In genomic region chr5:111925757-111926156, GRCm38 (mm10) we compare ENCODE assay signal across 27 mouse cellular contexts.
DNase-seq lines count a peak whose midpoint lies in the region; ATAC-seq lines count a peak whose summit lies in the region.
"Had no signal": no experiment of that assay in that cellular context is flagged by ENCODE, and none has a peak within 500 bp of the region (broad histone marks: within the 10 kb centered on the region; RNA-seq: fewer than 3 reads in every experiment).

No protein-coding gene starts in this region.

- no peaks in the 10 kb centered on the region for H3K36me3 ChIP-seq in forebrain, embryonic 14.5 days (ENCODE audit: control insufficient read depth, insufficient read depth, low read length)
- no peaks in the 10 kb centered on the region for H3K36me3 ChIP-seq in forebrain, embryonic 11.5 days (ENCODE audit: control insufficient read depth, insufficient read depth, low read length)
- H3K36me3 ChIP-seq in forebrain, embryonic 15.5 days, result no peaks in the 10 kb centered on the region
- H3K36me3 ChIP-seq in hindbrain, embryonic 14.5 days (replicated peaks; ENCODE audit: control insufficient read depth, insufficient read depth), result no peaks in the 10 kb centered on the region
- H3K36me3 ChIP-seq in midbrain, embryonic 16.5 days (ENCODE audit: control insufficient read depth, insufficient read depth, low read length), result no peaks in the 10 kb centered on the region
- H3K36me3 ChIP-seq: limb, embryonic 12.5 days; liver, embryonic 15.5 days; neural tube, embryonic 12.5 days had no signal

- H3K4me2 ChIP-seq in forebrain, embryonic 14.5 days (ENCODE audit: low read length), result no peak overlapping the region
- H3K4me2 ChIP-seq in forebrain, embryonic 11.5 days (ENCODE audit: low read depth, low read length, severe bottlenecking), result no peak overlapping the region
- no peak overlapping the region for H3K4me2 ChIP-seq in forebrain, embryonic 15.5 days (replicated peaks)
- no peak overlapping the region for H3K4me2 ChIP-seq in hindbrain, embryonic 14.5 days (replicated peaks)
- H3K4me2 ChIP-seq in midbrain, embryonic 16.5 days (ENCODE audit: low read length), result no peak overlapping the region
- H3K4me2 ChIP-seq: heart, embryonic 11.5 days; limb, embryonic 12.5 days; liver, embryonic 15.5 days; lung, embryonic 14.5 days; neural tube, embryonic 12.5 days had no signal

- no peaks in the 10 kb centered on the region for H3K9me3 ChIP-seq in forebrain, embryonic 14.5 days (replicated peaks; ENCODE audit: control insufficient read depth, low read length)
- no peaks in the 10 kb centered on the region for H3K9me3 ChIP-seq in forebrain, embryonic 11.5 days (ENCODE audit: control insufficient read depth, low read length)
- H3K9me3 ChIP-seq in forebrain, embryonic 15.5 days, result no peaks in the 10 kb centered on the region
- H3K9me3 ChIP-seq in hindbrain, embryonic 14.5 days (ENCODE audit: control insufficient read depth, low read length), result no peaks in the 10 kb centered on the region
- H3K9me3 ChIP-seq in midbrain, embryonic 16.5 days (replicated peaks; ENCODE audit: control insufficient read depth, low read length, poor library complexity, severe bottlenecking), result no peaks in the 10 kb centered on the region
- H3K9me3 ChIP-seq: limb, embryonic 12.5 days; liver, embryonic 15.5 days; neural tube, embryonic 12.5 days had no signal

- no peak overlapping the region for H3K9ac ChIP-seq in forebrain, embryonic 14.5 days (ENCODE audit: low read length)
- H3K9ac ChIP-seq in forebrain, embryonic 11.5 days (ENCODE audit: low read length), result no peak overlapping the region
- no peak overlapping the region for H3K9ac ChIP-seq in forebrain, embryonic 15.5 days (replicated peaks)
- no peak overlapping the region; the same call in 1 of the 2 replicates for H3K9ac ChIP-seq in hindbrain, embryonic 14.5 days
- H3K9ac ChIP-seq in midbrain, embryonic 16.5 days (ENCODE audit: low read depth, low read length), result no peak overlapping the region
- H3K9ac ChIP-seq: limb, embryonic 12.5 days; liver, embryonic 15.5 days; lung, embryonic 14.5 days; neural tube, embryonic 12.5 days had no signal

- peak overlapping the region; percentile 21; the same call in 1 of the 2 replicates for H3K27ac ChIP-seq in forebrain, embryonic 14.5 days (ENCODE audit: low read depth, low read length)
- no peak overlapping the region for H3K27ac ChIP-seq in forebrain, embryonic 11.5 days (ENCODE audit: low read depth, low read length)
- peak overlapping the region; percentile 3 for H3K27ac ChIP-seq in forebrain, embryonic 15.5 days (replicated peaks)
- peak overlapping the region; percentile 53 for H3K27ac ChIP-seq in hindbrain, embryonic 14.5 days
- H3K27ac ChIP-seq in midbrain, embryonic 16.5 days (ENCODE audit: low read length), result peak overlapping the region; percentile 53
- H3K27ac ChIP-seq: limb, embryonic 12.5 days; liver, embryonic 15.5 days; neural tube, embryonic 12.5 days; stomach, postnatal 0 days had no signal

- H3K27me3 ChIP-seq in forebrain, embryonic 14.5 days (replicated peaks; ENCODE audit: control insufficient read depth, insufficient read depth, low read length), result no peaks in the 10 kb centered on the region
- H3K27me3 ChIP-seq in forebrain, embryonic 11.5 days (ENCODE audit: control insufficient read depth, insufficient read depth, low read length), result no peaks in the 10 kb centered on the region
- no peaks in the 10 kb centered on the region for H3K27me3 ChIP-seq in forebrain, embryonic 15.5 days
- H3K27me3 ChIP-seq in hindbrain, embryonic 14.5 days (ENCODE audit: control insufficient read depth, insufficient read depth, low read length), result no peaks in the 10 kb centered on the region
- H3K27me3 ChIP-seq in midbrain, embryonic 16.5 days (ENCODE audit: control insufficient read depth, insufficient read depth, low read depth, low read length), result no peaks in the 10 kb centered on the region
- H3K27me3 ChIP-seq: liver, embryonic 15.5 days; neural tube, embryonic 12.5 days had no signal

- WGBS in forebrain, embryonic 14.5 days, result 60% methylated on average over 6 of the region's 6 CpGs
- 77% methylated on average over 6 of the region's 6 CpGs for WGBS in forebrain, embryonic 11.5 days
- WGBS in forebrain, embryonic 15.5 days, result 56% methylated on average over 6 of the region's 6 CpGs
- WGBS in hindbrain, embryonic 14.5 days, result 26% methylated on average over 6 of the region's 6 CpGs
- 30% methylated on average over 6 of the region's 6 CpGs for WGBS in midbrain, embryonic 16.5 days

- peaks cover 20% of the 10 kb centered on the region for H3K4me1 ChIP-seq in forebrain, embryonic 14.5 days (ENCODE audit: control insufficient read depth, insufficient read depth, low read length)
- peaks cover 14% of the 10 kb centered on the region; the same call in 1 of the 2 replicates for H3K4me1 ChIP-seq in forebrain, embryonic 11.5 days (replicated peaks; ENCODE audit: control insufficient read depth, insufficient read depth, low read length)
- peaks cover 31% of the 10 kb centered on the region for H3K4me1 ChIP-seq in forebrain, embryonic 15.5 days
- H3K4me1 ChIP-seq in hindbrain, embryonic 14.5 days (replicated peaks; ENCODE audit: control insufficient read depth, insufficient read depth, low read length), result peaks cover 35% of the 10 kb centered on the region
- H3K4me1 ChIP-seq in midbrain, embryonic 16.5 days (ENCODE audit: control insufficient read depth, insufficient read depth, low read length), result peaks cover 26% of the 10 kb centered on the region
- H3K4me1 ChIP-seq: liver, embryonic 15.5 days had no signal

- no peak for ATAC-seq in forebrain, embryonic 14.5 days
- no peak for ATAC-seq in forebrain, embryonic 11.5 days (replicated peaks; ENCODE audit: low FRiP score)
- ATAC-seq in forebrain, embryonic 15.5 days (replicated peaks), result no peak
- ATAC-seq in hindbrain, embryonic 14.5 days (ENCODE audit: low FRiP score), result no peak
- no peak for ATAC-seq in midbrain, embryonic 16.5 days
- ATAC-seq: Patski had no signal

- peak; percentile 14 for DNase-seq in forebrain, embryonic 14.5 days (ENCODE audit: low spot score)
- DNase-seq in forebrain, embryonic 11.5 days (ENCODE audit: low spot score), result no peak
- no peak for DNase-seq in hindbrain, embryonic 14.5 days (ENCODE audit: low spot score)
- no peak for DNase-seq in thymus, adult 18-20 months
- DNase-seq in c-Kit-positive CD71-positive TER-119-positive erythroid progenitor cells, embryonic 14.5 days (ENCODE audit: low spot score), result no peak
- DNase-seq: adrenal gland, postnatal 10 days; cerebellum, adult 18-20 months; cerebellum, postnatal 14 days; gastrocnemius, postnatal 36 days; heart, adult 18-20 months; heart, postnatal 36 days; kidney, adult 11 months; kidney, postnatal 14 days; layer of hippocampus, adult 9-11 months; lung, embryonic 14.5 days; lung, postnatal 14 days; right cerebral cortex, adult 18-20 months had no signal

- no peak overlapping the region for H3K4me3 ChIP-seq in forebrain, embryonic 14.5 days (ENCODE audit: low read depth, low read length)
- no peak overlapping the region for H3K4me3 ChIP-seq in forebrain, embryonic 11.5 days (ENCODE audit: low read depth, low read length)
- H3K4me3 ChIP-seq in forebrain, embryonic 15.5 days, result no peak overlapping the region
- H3K4me3 ChIP-seq in hindbrain, embryonic 14.5 days (replicated peaks; ENCODE audit: low read length), result no peak overlapping the region
- no peak overlapping the region for H3K4me3 ChIP-seq in midbrain, embryonic 16.5 days (ENCODE audit: low read depth, low read length)
- H3K4me3 ChIP-seq: erythroblast, embryonic 14.5 days; limb, embryonic 12.5 days; liver, embryonic 15.5 days; myocyte; neural tube, embryonic 12.5 days had no signal
